Mouse (Mus musculus) lung, embryonic 16.5 days (tissue): ENCODE data around the gene Myl3. TPM values are rescaled to one million over a fixed set of nuclear protein-coding genes. Genes with fewer than 3 reads are reported as not detected.
A peak's percentile ranks its signal among the peaks of the same experiment; 100 is the strongest.

Source experiments
- ATAC-seq: fragments of 200-750 bp; cut with Nextera tagmentation; 2 replicates; pipeline ENCODE4 v1.8.0; 2017; ENCODE audit warnings: low read depth, mild to moderate bottlenecking, moderate library complexity
- H3K27ac ChIP-seq: fragments of 300-500 bp; sonication (generic); 2 replicates; pipeline ENCODE4 v1.5.1; 2014; ENCODE audit warnings: mild to moderate bottlenecking, control low read depth, low read length
- H3K27me3 ChIP-seq: fragments of 300-500 bp; sonication (generic); 2 replicates; pipeline ENCODE4 v1.6.1; 2014; ENCODE audit warnings: low read depth, low read length, mixed read lengths; ENCODE audit not compliant: control insufficient read depth, insufficient read depth
- H3K36me3 ChIP-seq: fragments of 300-500 bp; sonication (generic); 2 replicates; pipeline ENCODE4 v1.6.1; 2014; ENCODE audit warnings: low read length; ENCODE audit not compliant: control insufficient read depth, insufficient read depth
- H3K4me1 ChIP-seq: fragments of 300-500 bp; sonication (generic); replicated peaks from 2 replicates; pipeline ENCODE4 v1.6.1; 2014; ENCODE audit warnings: low read length, mixed read lengths; ENCODE audit not compliant: control insufficient read depth, insufficient read depth
- H3K4me2 ChIP-seq: fragments of 300-500 bp; sonication (generic); 2 replicates; pipeline ENCODE4 v1.6.1; 2014; ENCODE audit warnings: low read depth, low read length, control low read depth
- H3K4me3 ChIP-seq: fragments of 300-500 bp; sonication (generic); 2 replicates; pipeline ENCODE4 v1.5.1; 2014; ENCODE audit warnings: mild to moderate bottlenecking, low read length, control low read depth
- H3K9ac ChIP-seq: fragments of 300-500 bp; sonication (generic); 2 replicates; pipeline ENCODE4 v1.6.1; 2014; ENCODE audit warnings: low read length, control low read depth
- H3K9me3 ChIP-seq: fragments of 300-500 bp; sonication (generic); 2 replicates; pipeline ENCODE4 v1.6.1; 2016; ENCODE audit warnings: low read length; ENCODE audit not compliant: control insufficient read depth
- WGBS: fragments of 180-500 bp; shearing (Covaris S2); extraction: QIAGEN DNeasy Blood & Tissue Kit; methylation state at CpG from one replicate; pipeline ENCODE4 v1.1.7; 2014; 5-methylcytosine and 5-hydroxymethylcytosine counted together
- polyA plus RNA-seq: library from polyadenylated mRNA; unstranded; fragments of >200 nt; fragmentation: Nextera tagmentation; extraction: Ambion mirVana; gene quantifications from 2 replicates; pipeline ENCODE4 v1.2.1, GENCODE M21; 2015

The Myl3 gene
- 10.6 and 13.9 TPM in 2 replicates for polyA plus RNA-seq

DNA sequence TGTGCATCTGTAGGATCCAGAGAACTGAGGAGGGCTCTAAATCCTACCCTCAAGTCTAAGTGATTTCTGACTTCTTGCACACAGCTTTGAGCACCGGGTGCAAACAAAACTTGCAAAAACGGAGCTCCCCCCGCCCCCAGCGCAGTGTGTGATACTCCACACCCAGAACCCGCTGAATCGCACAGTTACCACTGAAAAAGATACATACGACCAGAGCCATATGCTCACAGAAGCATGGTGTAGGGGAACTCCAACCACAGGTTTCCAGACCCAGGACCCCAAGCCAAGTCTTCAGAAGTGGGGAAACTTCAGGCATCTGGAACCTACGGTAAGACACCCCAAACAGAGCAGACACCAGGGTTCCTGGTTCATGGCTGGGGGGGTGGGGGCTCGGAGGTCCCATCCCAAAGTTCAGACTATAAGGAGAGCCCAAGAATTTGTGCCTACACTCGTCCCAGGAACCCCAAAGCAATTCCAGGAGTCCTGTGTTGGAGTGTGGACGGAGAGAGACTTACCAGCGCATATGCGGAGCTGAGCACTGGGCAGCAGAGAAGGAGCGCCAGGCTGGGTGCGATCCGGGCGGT, at the start of gene Myl3:
Gene Myl3 (plus strand): TSS at position 151 of the 584 bp plus-strand sequence.
- peak within 1 kb of the TSS; percentile 76 for H3K4me2 ChIP-seq
- peaks cover 12% of the 10 kb centered on the region for H3K4me1 ChIP-seq
- H3K27me3 ChIP-seq = peaks cover 24% of the 10 kb centered on the region
- peak within 1 kb of the TSS; percentile 77 for H3K9ac ChIP-seq
- peak within 1 kb of the TSS; percentile 84 for H3K27ac ChIP-seq
- no peaks in the 10 kb centered on the region for H3K36me3 ChIP-seq
- peak within 1 kb of the TSS; percentile 70 for H3K4me3 ChIP-seq
- ATAC-seq = no peak
- WGBS = 2% methylated on average over 17 of the region's 17 CpGs
- H3K9me3 ChIP-seq = no peaks in the 10 kb centered on the region

DNA sequence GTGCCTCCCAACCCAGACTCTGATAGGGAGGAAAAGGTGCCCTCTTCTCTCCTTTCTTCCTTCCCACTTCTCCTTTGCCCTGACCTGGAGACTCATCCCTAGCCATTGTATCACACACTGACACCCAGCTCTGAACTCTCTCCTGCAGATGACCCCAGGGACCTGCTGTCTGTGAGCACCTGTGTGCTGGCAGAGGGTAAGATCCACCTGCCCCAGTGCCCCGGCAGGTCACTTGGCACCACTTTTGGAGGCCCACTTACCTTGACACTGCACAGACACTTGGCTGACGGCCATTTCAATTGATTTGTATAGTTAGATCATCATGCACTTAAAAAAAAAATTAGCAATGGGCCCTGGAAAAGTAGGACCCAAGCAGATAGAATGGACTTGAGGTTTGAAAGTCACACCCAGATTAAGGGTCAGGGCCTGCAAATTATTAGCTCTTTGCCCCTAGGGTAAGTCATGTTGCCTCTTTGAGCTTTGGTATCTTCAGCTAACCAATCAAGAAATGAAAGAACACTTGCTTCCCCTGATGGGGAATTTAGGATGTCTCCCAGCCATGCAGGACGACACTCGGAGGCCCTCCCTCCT, 46.4 kb upstream of the Myl3 start:
- Histone ChIP-seq H3K27me3 (no peaks in the 10 kb centered on the region), H3K4me1 (no peaks in the 10 kb centered on the region; the same call in 1 of the 2 replicates), H3K36me3 (peaks cover 9% of the 10 kb centered on the region), H3K4me2 (no peak overlapping the region), H3K9me3 (no peaks in the 10 kb centered on the region), H3K4me3 (no peak overlapping the region), H3K27ac (no peak overlapping the region), H3K9ac (no peak overlapping the region)
- WGBS = 75% methylated on average over 4 of the region's 4 CpGs
- ATAC-seq = no peak

GRCm38 (mm10) chr9:110696427-110696826, 45.2 kb upstream of the Myl3 start:
- no peaks in the 10 kb centered on the region for H3K4me1 ChIP-seq
- 86% methylated on average over 5 of the region's 5 CpGs for WGBS
- H3K4me2 ChIP-seq = no peak overlapping the region
- H3K27me3 ChIP-seq = no peaks in the 10 kb centered on the region
- peaks cover 9% of the 10 kb centered on the region for H3K36me3 ChIP-seq
- H3K9ac ChIP-seq = no peak overlapping the region
- ATAC-seq = peak; percentile 32; the same call in 1 of the 2 replicates
- no peak overlapping the region for H3K4me3 ChIP-seq
- H3K27ac ChIP-seq = no peak overlapping the region
- no peaks in the 10 kb centered on the region for H3K9me3 ChIP-seq

- H3K27ac ChIP-seq = no peak overlapping the region; the same call in 1 of the 2 replicates
- peaks cover 9% of the 10 kb centered on the region for H3K36me3 ChIP-seq
- no peak overlapping the region for H3K4me3 ChIP-seq
- H3K4me2 ChIP-seq = no peak overlapping the region
- 83% methylated on average over 3 of the region's 3 CpGs for WGBS
- H3K9ac ChIP-seq = no peak overlapping the region
- no peaks in the 10 kb centered on the region for H3K4me1 ChIP-seq
- no peaks in the 10 kb centered on the region for H3K27me3 ChIP-seq
- no peaks in the 10 kb centered on the region for H3K9me3 ChIP-seq
- ATAC-seq = no peak
Measured at GRCm38 (mm10) chr9:110697465-110697864, 44.2 kb upstream of the Myl3 start.

DNA sequence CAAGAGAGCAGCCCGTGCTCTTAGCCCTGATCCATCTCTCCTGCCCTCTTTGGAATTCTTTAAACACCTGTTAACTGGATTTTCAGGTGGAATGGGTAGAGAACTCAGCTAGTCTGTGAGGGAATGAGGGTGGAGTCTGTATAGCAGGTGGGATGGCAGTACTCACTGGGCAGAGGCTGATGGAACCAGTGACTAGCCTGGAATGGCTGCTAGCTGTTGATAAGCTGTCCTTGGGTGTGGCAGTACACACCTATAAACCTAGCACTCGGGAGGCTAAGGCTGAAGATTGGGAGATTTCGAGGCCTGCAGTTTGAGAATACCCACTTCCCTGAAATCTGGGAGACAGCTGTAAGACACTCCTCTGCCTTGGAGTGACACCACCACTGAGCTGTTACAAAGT, 42.1 kb upstream of the Myl3 start:
- no peak overlapping the region for H3K4me3 ChIP-seq
- no peaks in the 10 kb centered on the region for H3K27me3 ChIP-seq
- WGBS = 87% methylated on average over 3 of the region's 3 CpGs
- H3K27ac ChIP-seq = no peak overlapping the region
- no peaks in the 10 kb centered on the region for H3K4me1 ChIP-seq
- H3K4me2 ChIP-seq = no peak overlapping the region
- H3K9ac ChIP-seq = no peak overlapping the region
- peaks cover 4% of the 10 kb centered on the region for H3K36me3 ChIP-seq
- no peak for ATAC-seq
- H3K9me3 ChIP-seq = no peaks in the 10 kb centered on the region

DNA sequence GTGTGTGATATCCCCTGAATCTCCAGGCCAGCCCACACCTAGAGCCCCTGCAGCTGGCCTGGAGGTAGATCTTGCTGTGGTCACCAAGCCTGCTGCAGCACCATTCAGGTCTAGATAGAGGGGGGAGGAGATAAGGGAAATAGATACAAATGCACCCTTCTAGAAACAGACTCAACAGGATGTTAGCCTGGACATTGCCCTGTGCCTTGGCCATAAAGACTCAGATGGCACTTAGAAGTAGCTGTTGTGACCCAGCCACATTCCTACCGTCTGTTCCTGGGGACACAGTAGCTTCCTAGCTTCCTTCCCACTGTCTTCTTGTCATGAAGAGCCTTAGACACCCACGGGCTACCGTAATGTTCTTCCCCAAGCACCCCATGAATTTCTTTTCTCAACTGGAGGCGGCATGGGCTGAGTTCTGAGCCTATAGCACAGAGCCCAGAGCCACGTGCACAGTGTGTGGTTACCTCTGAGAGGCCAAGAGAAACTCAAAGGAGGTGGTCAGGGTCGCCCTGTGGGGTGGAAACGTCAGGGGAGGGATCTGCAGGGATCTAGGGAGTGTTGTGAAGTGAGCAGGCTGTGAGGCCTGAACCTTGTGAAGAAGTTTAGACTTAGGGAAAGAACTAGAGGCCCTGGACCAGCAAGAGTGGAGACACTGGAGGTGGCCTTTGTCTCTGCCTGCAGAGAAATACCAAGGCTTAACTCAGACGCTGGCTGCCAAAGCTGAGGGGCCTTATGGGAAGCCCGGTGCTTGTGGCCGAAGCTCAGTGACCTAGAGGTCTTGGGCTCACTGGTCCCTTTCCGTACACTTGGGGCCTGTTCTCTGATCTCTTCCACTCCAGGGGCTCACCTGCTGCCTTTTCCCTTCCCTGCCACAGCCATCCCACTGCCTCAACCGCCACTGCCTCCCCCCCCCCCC, 40.3 kb upstream of the Myl3 start:
- no peaks in the 10 kb centered on the region for H3K36me3 ChIP-seq
- 79% methylated on average over 11 of the region's 12 CpGs for WGBS
- no peaks in the 10 kb centered on the region for H3K27me3 ChIP-seq
- no peak overlapping the region for H3K9ac ChIP-seq
- no peaks in the 10 kb centered on the region for H3K4me1 ChIP-seq
- H3K4me3 ChIP-seq = no peak overlapping the region
- H3K27ac ChIP-seq = no peak overlapping the region
- no peak for ATAC-seq
- no peaks in the 10 kb centered on the region for H3K9me3 ChIP-seq
- no peak overlapping the region for H3K4me2 ChIP-seq

DNA sequence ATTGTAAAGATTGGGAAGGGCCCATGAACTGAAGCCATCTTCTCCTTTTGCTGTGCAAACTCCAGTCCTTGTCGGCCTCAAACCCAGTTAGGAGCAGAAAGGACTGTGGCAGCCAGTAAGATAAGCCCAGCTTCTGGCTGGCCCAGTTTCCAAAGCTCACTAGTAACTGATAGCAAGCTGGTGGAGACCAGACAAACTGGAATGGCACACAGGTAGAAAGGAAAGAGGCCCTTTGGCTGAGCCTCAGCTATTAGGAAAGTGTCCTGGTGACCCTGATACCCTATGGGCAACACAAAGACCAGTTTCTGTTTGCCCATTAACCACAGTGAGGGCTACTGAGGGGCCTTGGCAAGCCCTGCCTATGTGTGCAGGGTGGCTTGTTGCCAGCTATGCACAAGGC, 38.8 kb upstream of the Myl3 start:
- Histone ChIP-seq H3K27ac (no peak overlapping the region), H3K9ac (no peak overlapping the region), H3K4me2 (no peak overlapping the region), H3K27me3 (no peaks in the 10 kb centered on the region), H3K36me3 (no peaks in the 10 kb centered on the region), H3K9me3 (no peaks in the 10 kb centered on the region), H3K4me1 (no peaks in the 10 kb centered on the region), H3K4me3 (no peak overlapping the region)
- ATAC-seq = no peak
- 86% methylated on average over 1 of the region's 1 CpGs for WGBS

DNA sequence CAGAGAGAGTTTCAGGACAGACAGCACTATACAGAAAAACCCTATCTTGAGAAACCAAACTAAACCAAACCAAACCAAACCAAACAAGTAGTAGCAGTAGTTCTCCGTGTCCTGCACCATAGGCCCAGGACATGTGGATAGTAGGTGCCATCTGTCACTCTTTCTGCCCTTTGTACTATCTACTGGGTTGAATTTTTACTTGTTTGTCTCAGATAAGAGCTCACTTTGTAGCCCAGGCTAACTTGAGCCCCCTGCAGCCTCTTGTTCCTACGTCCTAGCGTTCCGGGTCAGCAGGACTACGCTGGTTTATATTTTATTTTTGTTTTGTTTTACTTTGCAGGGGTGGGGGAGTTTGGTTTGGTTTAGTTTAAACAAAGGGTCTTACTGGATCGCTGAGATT, 37.7 kb upstream of the Myl3 start:
- Histone ChIP-seq H3K27me3 (no peaks in the 10 kb centered on the region), H3K27ac (no peak overlapping the region), H3K4me2 (no peak overlapping the region), H3K36me3 (no peaks in the 10 kb centered on the region), H3K9ac (no peak overlapping the region), H3K4me1 (no peaks in the 10 kb centered on the region), H3K4me3 (no peak overlapping the region), H3K9me3 (no peaks in the 10 kb centered on the region)
- no peak for ATAC-seq
- WGBS = 82% methylated on average over 6 of the region's 6 CpGs

DNA sequence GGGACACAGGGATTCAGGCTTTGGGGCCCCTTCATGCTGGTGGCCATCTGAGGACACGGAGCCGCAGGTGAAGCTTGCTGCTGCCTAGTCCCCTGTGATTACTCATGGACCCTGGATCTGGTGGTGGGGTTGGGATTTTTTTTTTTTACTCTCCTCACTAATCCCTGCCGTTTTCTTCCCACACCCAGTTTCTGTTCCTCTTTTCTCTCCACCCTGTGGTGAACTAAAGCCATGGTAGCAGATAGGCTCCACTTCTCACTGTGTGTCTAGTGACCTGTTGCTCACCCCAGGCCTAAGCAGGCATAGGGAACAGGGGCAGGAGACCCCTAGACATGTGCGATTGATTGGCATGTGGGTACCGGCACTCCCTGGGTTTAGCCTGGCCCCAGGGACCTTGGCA, 34.9 kb upstream of the Myl3 start:
- H3K27me3 ChIP-seq = no peaks in the 10 kb centered on the region

More for the DNA sequence above, 34.9 kb upstream of the Myl3 start:
- Histone ChIP-seq H3K4me2 (no peak overlapping the region), H3K9me3 (no peaks in the 10 kb centered on the region), H3K27ac (no peak overlapping the region), H3K36me3 (peaks cover 4% of the 10 kb centered on the region; the same call in 1 of the 2 replicates), H3K4me1 (peaks cover 2% of the 10 kb centered on the region; the same call in 1 of the 2 replicates), H3K9ac (no peak overlapping the region), H3K4me3 (no peak overlapping the region)
- 87% methylated on average over 5 of the region's 5 CpGs for WGBS
- ATAC-seq = no peak
